Mouse (Mus musculus) ovary, postnatal 14 days (tissue): ENCODE measurements around the gene Olfr1509.
"Not testable (repeated sequence)": the region's sequence is repeated elsewhere in the genome, so short reads cannot be mapped to it uniquely, and the experiment has no call there.

Experiments
- DNase-seq: peaks from one replicate; pipeline ENCODE4 v3.0.0; 2022; ENCODE audit warnings: low spot score

Gene Olfr1509

GRCm38 (mm10) chr14:52442690-52443089 lies at the start of gene Olfr1509:
TSS of gene Olfr1509 (plus strand) at chr14:52442990.
- DNase-seq = no peak

GRCm38 (mm10) chr14:52397279-52397678 lies 45.5 kb upstream of the Olfr1509 start, which contains the start of gene Olfr1511:
TSS of gene Olfr1511 (minus strand) at chr14:52397379.
- no peak for DNase-seq

- not testable (repeated sequence) for DNase-seq
These were observed 32.5 kb upstream of the Olfr1509 start for GRCm38 (mm10) chr14:52410142-52410919.

- no peak for DNase-seq
These were observed 28.5 kb upstream of the Olfr1509 start, which contains the start of gene Olfr1510 for GRCm38 (mm10) chr14:52414273-52414672. TSS of gene Olfr1510 (minus strand) at chr14:52414373.

GRCm38 (mm10) chr14:52427686-52428085 lies 15.1 kb upstream of the Olfr1509 start:
- no peak for DNase-seq

- no peak for DNase-seq
These were observed 8.3 kb downstream of the Olfr1509 start for GRCm38 (mm10) chr14:52451138-52451537.

- no peak for DNase-seq
These were observed 19.1 kb downstream of the Olfr1509 start for GRCm38 (mm10) chr14:52461928-52462327.

GRCm38 (mm10) chr14:52465738-52466137 lies 22.9 kb downstream of the Olfr1509 start:
- no peak for DNase-seq

- DNase-seq = no peak
These were observed 24.6 kb downstream of the Olfr1509 start, which contains the start of gene Olfr1508 for GRCm38 (mm10) chr14:52467395-52467794. TSS of gene Olfr1508 (minus strand) at chr14:52467495.

GRCm38 (mm10) chr14:52495516-52495915 lies 52.7 kb downstream of the Olfr1509 start, which contains the start of gene Olfr1507:
TSS of gene Olfr1507 (minus strand) at chr14:52495749.
- no peak for DNase-seq
